Mouse (Mus musculus) kidney, postnatal 0 days (tissue): ENCODE results near the gene Myb. TPM values are rescaled to one million over a fixed set of nuclear protein-coding genes. Genes with fewer than 3 reads are reported as not detected.

Experiments used
- ATAC-seq: fragments of 200-750 bp; cut with Nextera tagmentation; replicated peaks from 2 replicates; pipeline ENCODE4 v1.8.0; 2017; ENCODE audit warnings: low read depth, moderate number of reproducible peaks, moderate TSS enrichment, moderate library complexity; ENCODE audit not compliant: low FRiP score
- DNase-seq: peaks from one replicate; pipeline ENCODE4 v3.0.0-alpha.2; 2016; ENCODE audit warnings: low spot score
- H3K27ac ChIP-seq: fragments of 300-500 bp; sonication (generic); 2 replicates; pipeline ENCODE4 v1.5.1; 2014; ENCODE audit warnings: mild to moderate bottlenecking
- H3K27me3 ChIP-seq: fragments of 300-500 bp; sonication (generic); 2 replicates; pipeline ENCODE4 v1.6.1; 2014; ENCODE audit warnings: low read length, mixed read lengths; ENCODE audit not compliant: insufficient read depth
- H3K36me3 ChIP-seq: fragments of 300-500 bp; sonication (generic); 2 replicates; pipeline ENCODE4 v1.6.1; 2014; ENCODE audit warnings: low read length, mixed read lengths; ENCODE audit not compliant: insufficient read depth
- H3K4me1 ChIP-seq: fragments of 300-500 bp; sonication (generic); replicated peaks from 2 replicates; pipeline ENCODE4 v1.6.1; 2014; ENCODE audit warnings: antibody characterized with exemption, low read length, mixed read lengths; ENCODE audit not compliant: insufficient read depth
- H3K4me2 ChIP-seq: fragments of 300-500 bp; sonication (generic); 2 replicates; pipeline ENCODE4 v1.6.1; 2014; ENCODE audit warnings: mild to moderate bottlenecking, low read length, moderate library complexity, mixed read lengths
- H3K4me3 ChIP-seq: fragments of 300-500 bp; sonication (generic); replicated peaks from 2 replicates; pipeline ENCODE4 v1.5.1; 2014; ENCODE audit warnings: low read depth, low read length
- H3K9ac ChIP-seq: fragments of 300-500 bp; sonication (generic); 2 replicates; pipeline ENCODE4 v1.6.1; 2014; ENCODE audit warnings: low read depth, low read length
- H3K9me3 ChIP-seq: fragments of 300-500 bp; sonication (generic); replicated peaks from 2 replicates; pipeline ENCODE4 v1.6.1; 2016; ENCODE audit warnings: low read length, inconsistent platforms, mixed read lengths
- CTCF ChIP-seq: IDR thresholded peaks from 2 replicates; pipeline ENCODE4 v1.5.1; 2016; ENCODE audit warnings: antibody characterized with exemption, low read depth, mild to moderate bottlenecking, moderate library complexity
- WGBS: fragments of 180-500 bp; shearing (Covaris S2); extraction: QIAGEN DNeasy Blood & Tissue Kit; methylation state at CpG from one replicate; pipeline ENCODE4 v1.1.7; 2014; 5-methylcytosine and 5-hydroxymethylcytosine counted together
- polyA plus RNA-seq: library from polyadenylated mRNA; unstranded; fragments of >200 nt; fragmentation: Nextera tagmentation; extraction: Ambion mirVana; gene quantifications from 2 replicates; pipeline ENCODE4 v1.2.1, GENCODE M21; 2015

Gene Myb
- polyA plus RNA-seq, 1 experiment from 2014 or later, result 2.2 TPM

DNA sequence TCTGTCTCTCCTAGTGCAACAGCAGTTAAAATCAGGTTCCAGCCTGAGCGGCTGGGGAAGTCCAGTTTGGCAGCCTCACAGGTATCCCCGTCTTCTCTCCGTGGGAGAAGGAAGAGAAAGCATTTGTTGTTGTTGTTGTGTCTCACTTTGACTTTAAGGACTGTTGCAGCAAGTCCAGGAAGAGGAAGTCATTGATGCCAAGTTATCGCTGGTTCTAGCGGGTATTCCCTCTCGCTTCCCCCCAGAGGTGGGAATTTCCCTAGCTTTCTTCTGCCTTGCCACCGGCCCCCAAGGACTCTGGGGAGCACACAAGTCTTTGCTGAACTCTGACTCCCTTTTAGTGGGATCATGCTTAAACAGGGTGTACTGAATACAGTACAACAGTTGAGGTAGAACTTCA, 40.0 kb upstream of the Myb start:
- Histone ChIP-seq H3K4me3 (no peak overlapping the region), H3K9me3 (no peaks in the 10 kb centered on the region), H3K4me1 (no peaks in the 10 kb centered on the region), H3K27me3 (no peaks in the 10 kb centered on the region), H3K9ac (no peak overlapping the region), H3K27ac (no peak overlapping the region), H3K36me3 (no peaks in the 10 kb centered on the region), H3K4me2 (no peak overlapping the region)
- TF ChIP-seq CTCF, result no peak
- no peak for ATAC-seq
- WGBS, result 73% methylated on average over 7 of the region's 7 CpGs
- no peak for DNase-seq

- Histone ChIP-seq H3K4me1 (no peaks in the 10 kb centered on the region), H3K27ac (no peak overlapping the region), H3K9ac (no peak overlapping the region), H3K4me3 (no peak overlapping the region), H3K4me2 (no peak overlapping the region), H3K9me3 (no peaks in the 10 kb centered on the region), H3K27me3 (no peaks in the 10 kb centered on the region), H3K36me3 (no peaks in the 10 kb centered on the region)
- DNase-seq (no peak), ATAC-seq (no peak)
- TF ChIP-seq CTCF, result no peak
Measured at GRCm38 (mm10) chr10:21200322-21200721, 39.5 kb upstream of the Myb start.

DNA sequence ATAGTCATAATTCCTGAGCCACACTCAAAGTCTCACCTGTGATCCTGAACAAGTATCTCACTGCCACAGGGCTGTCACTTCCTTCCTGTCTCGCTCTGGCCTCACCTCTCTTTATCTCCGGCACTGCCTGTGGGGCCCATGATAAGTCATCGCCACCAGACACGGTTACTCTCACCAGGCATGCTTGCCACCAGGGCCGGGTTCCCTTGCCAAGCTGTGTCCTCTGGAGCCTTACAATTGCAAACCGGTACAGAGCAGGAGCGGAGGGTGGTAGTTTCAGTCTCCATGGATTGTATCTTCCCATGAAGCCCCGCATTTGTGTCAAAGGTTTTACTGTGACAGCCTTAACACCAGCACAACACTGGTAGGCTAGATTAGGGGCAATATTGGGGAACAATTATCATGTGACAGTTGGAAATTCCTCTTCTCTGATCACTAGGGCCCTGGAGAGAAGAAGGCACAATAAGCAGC, 35.9 kb upstream of the Myb start:
- Histone ChIP-seq H3K36me3 (no peaks in the 10 kb centered on the region), H3K4me3 (no peak overlapping the region), H3K9me3 (no peaks in the 10 kb centered on the region), H3K27ac (no peak overlapping the region), H3K27me3 (no peaks in the 10 kb centered on the region), H3K4me1 (no peaks in the 10 kb centered on the region), H3K9ac (no peak overlapping the region), H3K4me2 (no peak overlapping the region)
- TF ChIP-seq CTCF, result no peak
- DNase-seq, result no peak
- ATAC-seq, result no peak
- 79% methylated on average over 8 of the region's 8 CpGs for WGBS

- Histone ChIP-seq H3K27ac (no peak overlapping the region), H3K9ac (no peak overlapping the region), H3K4me1 (no peaks in the 10 kb centered on the region), H3K4me2 (no peak overlapping the region), H3K4me3 (no peak overlapping the region), H3K9me3 (no peaks in the 10 kb centered on the region), H3K36me3 (no peaks in the 10 kb centered on the region), H3K27me3 (no peaks in the 10 kb centered on the region)
- no peak for TF ChIP-seq CTCF
- ATAC-seq, result no peak
- DNase-seq, result peak; percentile 5
- 19% methylated on average over 8 of the region's 8 CpGs for WGBS
Measured at GRCm38 (mm10) chr10:21195597-21195996, 34.8 kb upstream of the Myb start.

- Histone ChIP-seq H3K36me3 (no peaks in the 10 kb centered on the region), H3K27ac (no peak overlapping the region), H3K27me3 (no peaks in the 10 kb centered on the region), H3K4me3 (no peak overlapping the region), H3K9ac (no peak overlapping the region), H3K4me2 (no peak overlapping the region), H3K9me3 (no peaks in the 10 kb centered on the region), H3K4me1 (no peaks in the 10 kb centered on the region)
- no peak for TF ChIP-seq CTCF
- DNase-seq (no peak), ATAC-seq (no peak)
- WGBS, result 77% methylated on average over 3 of the region's 3 CpGs
Measured at GRCm38 (mm10) chr10:21193935-21194505, 33.2 kb upstream of the Myb start.

- Histone ChIP-seq H3K36me3 (no peaks in the 10 kb centered on the region), H3K9ac (no peak overlapping the region), H3K4me2 (no peak overlapping the region), H3K27me3 (no peaks in the 10 kb centered on the region), H3K4me3 (no peak overlapping the region), H3K9me3 (no peaks in the 10 kb centered on the region), H3K27ac (no peak overlapping the region), H3K4me1 (no peaks in the 10 kb centered on the region)
- TF ChIP-seq CTCF, result no peak
- no peak for ATAC-seq
- WGBS, result 53% methylated on average over 10 of the region's 10 CpGs
- DNase-seq, result no peak
Measured at GRCm38 (mm10) chr10:21193088-21193934, 32.5 kb upstream of the Myb start.
